In genomic region chr7:109800626-109801025, GRCm38 (mm10) we compare ENCODE assay signal across 16 mouse cellular contexts. TPM values are rescaled to one million over a fixed set of nuclear protein-coding genes. Genes with fewer than 3 reads are reported as not detected.
"Had no signal": no experiment of that assay in that cellular context is flagged by ENCODE, and none has a peak within 500 bp of the region (broad histone marks: within the 10 kb centered on the region; RNA-seq: fewer than 3 reads in every experiment).

No protein-coding gene starts in this region.

- H3K4me1 ChIP-seq: limb, embryonic 10.5 days; limb, embryonic 13.5 days; liver, embryonic 12.5 days; liver, embryonic 15.5 days had no signal

- DNase-seq: kidney, adult 2 months; kidney, postnatal 25 days; layer of hippocampus, postnatal 36 days; liver; lung, adult 2 months; lung, postnatal 14 days; lung, postnatal 4 days; midbrain, embryonic 14.5 days; thymus, adult 18-20 months; thymus, postnatal 36 days had no signal

- ATAC-seq: intestine, postnatal 0 days; liver, embryonic 12.5 days had no signal

- H3K27ac ChIP-seq: limb, embryonic 10.5 days; limb, embryonic 13.5 days; liver, embryonic 12.5 days; liver, embryonic 15.5 days had no signal

- H3K36me3 ChIP-seq: limb, embryonic 10.5 days; limb, embryonic 13.5 days; liver, embryonic 12.5 days; liver, embryonic 15.5 days had no signal

- H3K4me3 ChIP-seq: limb, embryonic 10.5 days; limb, embryonic 13.5 days; liver, embryonic 12.5 days; liver, embryonic 15.5 days had no signal

- H3K9me3 ChIP-seq: limb, embryonic 10.5 days; limb, embryonic 13.5 days; liver, embryonic 12.5 days; liver, embryonic 15.5 days had no signal

RNA-seq across cellular contexts. Expression of gene Nrip3, which starts 18.8 kb away (rescaled TPM):
- total RNA-seq: megakaryocyte-erythroid progenitor cell, adult 5-6 weeks had no signal
